Mouse (Mus musculus) hindbrain, embryonic 10.5 days (tissue): ENCODE measurements around the gene Gm266. TPM values are rescaled to one million over a fixed set of nuclear protein-coding genes. Genes with fewer than 3 reads are reported as not detected.
"Not testable (repeated sequence)": the region's sequence is repeated elsewhere in the genome, so short reads cannot be mapped to it uniquely, and the experiment has no call there.

Experiments
- DNase-seq: peaks from one replicate; pipeline ENCODE4 v3.0.0-alpha.2; 2017; ENCODE audit warnings: low spot score
- H3K27ac ChIP-seq: fragments of 300-500 bp; sonication (generic); 2 replicates; pipeline ENCODE4 v1.5.1; 2016; ENCODE audit warnings: mild to moderate bottlenecking, moderate library complexity
- H3K27me3 ChIP-seq: fragments of 300-500 bp; sonication (generic); 2 replicates; pipeline ENCODE4 v1.6.1; 2016; ENCODE audit warnings: mild to moderate bottlenecking; ENCODE audit not compliant: poor library complexity, insufficient read depth, severe bottlenecking
- H3K36me3 ChIP-seq: fragments of 300-500 bp; sonication (generic); 2 replicates; pipeline ENCODE4 v1.6.1; 2016; ENCODE audit warnings: mild to moderate bottlenecking, moderate library complexity
- H3K4me1 ChIP-seq: fragments of 300-500 bp; sonication (generic); replicated peaks from 2 replicates; pipeline ENCODE4 v1.6.1; 2016; ENCODE audit warnings: mild to moderate bottlenecking
- H3K4me3 ChIP-seq: fragments of 300-500 bp; sonication (generic); 2 replicates; pipeline ENCODE4 v1.5.1; 2016; ENCODE audit warnings: mild to moderate bottlenecking, moderate library complexity
- H3K9me3 ChIP-seq: fragments of 300-500 bp; sonication (generic); 2 replicates; pipeline ENCODE4 v1.6.1; 2016; ENCODE audit warnings: mild to moderate bottlenecking, moderate library complexity
- WGBS: fragments of 180-500 bp; shearing (Covaris S2); methylation state at CpG from one replicate; pipeline ENCODE4 v1.1.7; 2016; 5-methylcytosine and 5-hydroxymethylcytosine counted together
- polyA plus RNA-seq: library from polyadenylated mRNA; unstranded; fragments of >200 nt; fragmentation: Nextera tagmentation; extraction: Ambion mirVana; gene quantifications from 2 replicates; pipeline ENCODE4 v1.2.1, GENCODE M21; 2016

The Gm266 gene
- polyA plus RNA-seq, 1 experiment from 2014 or later: 11.6 TPM

DNA sequence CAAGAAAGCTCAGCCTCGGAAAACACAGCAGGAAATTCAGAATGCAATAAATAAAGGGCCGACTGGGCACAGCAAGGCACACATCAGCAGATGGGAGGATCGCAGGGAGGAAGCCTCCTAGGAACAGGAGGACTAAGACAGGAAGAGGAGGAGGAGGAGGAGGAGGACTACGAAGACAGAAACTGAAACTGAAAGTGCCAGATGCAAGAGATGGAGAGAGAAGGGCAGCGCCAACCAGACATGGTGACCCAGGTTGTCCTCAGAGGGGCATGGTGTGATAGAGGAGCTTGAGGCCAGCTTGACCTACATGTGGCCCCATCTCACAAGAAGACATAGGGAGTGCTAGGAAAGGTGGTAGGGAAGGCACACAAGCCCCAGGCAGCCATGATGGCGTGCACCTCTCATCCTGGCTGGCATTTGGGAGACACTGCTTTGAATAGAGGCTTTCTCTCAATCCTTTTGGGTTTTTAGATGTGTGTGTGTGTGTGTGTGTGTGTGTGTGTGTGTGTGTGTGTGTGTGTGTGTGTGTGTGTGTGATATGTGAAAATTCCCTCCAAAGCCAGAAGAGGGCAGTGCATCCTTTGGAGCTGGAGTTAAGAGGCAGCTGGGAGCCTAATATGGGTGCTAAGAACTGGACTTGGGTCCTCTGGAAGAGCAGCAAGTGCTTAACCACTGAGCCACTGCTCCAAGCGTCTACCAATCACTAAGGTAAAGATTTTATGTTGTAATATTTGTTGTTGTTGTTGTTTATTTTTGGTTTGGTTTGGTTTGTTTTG, 29.4 kb upstream of the Gm266 start:
- no peak overlapping the region for H3K27ac ChIP-seq
- peaks cover 11% of the 10 kb centered on the region; the same call in 1 of the 2 replicates for H3K4me1 ChIP-seq
- no peaks in the 10 kb centered on the region for H3K9me3 ChIP-seq
- WGBS: 78% methylated on average over 7 of the region's 7 CpGs
- no peak for DNase-seq
- no peaks in the 10 kb centered on the region for H3K36me3 ChIP-seq
- no peaks in the 10 kb centered on the region for H3K27me3 ChIP-seq
- no peak overlapping the region for H3K4me3 ChIP-seq

DNA sequence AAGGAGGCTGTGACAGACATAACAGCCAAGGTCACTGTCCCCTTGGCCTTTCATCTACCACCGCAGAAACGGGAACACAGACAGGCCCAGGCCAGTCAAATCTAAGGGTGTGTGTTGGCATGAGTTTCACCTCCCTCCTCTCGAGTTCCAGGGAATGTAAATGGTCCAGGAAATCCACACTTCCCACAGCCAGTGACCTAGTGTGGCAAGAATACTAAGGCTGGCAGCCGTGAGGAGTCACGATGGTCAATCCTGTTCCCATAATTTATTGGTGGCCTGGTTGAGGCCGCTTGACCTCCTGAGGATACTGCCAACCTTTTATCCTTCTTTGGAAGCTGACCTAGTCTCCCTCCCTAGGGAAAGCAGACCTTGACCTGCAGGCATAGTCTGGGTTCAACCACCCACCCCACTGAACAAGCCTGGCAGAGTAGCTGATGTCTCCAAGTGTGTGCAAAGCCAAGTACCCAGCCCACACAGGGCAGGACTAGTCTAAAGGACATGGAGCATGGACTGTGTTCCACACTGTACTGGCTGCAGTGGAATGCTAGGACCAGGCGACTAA, 28.7 kb upstream of the Gm266 start:
- H3K4me1 ChIP-seq: 0 out of 2 replicates have a peak, but pooled peaks cover 11% of the 10 kb centered on the region

DNA sequence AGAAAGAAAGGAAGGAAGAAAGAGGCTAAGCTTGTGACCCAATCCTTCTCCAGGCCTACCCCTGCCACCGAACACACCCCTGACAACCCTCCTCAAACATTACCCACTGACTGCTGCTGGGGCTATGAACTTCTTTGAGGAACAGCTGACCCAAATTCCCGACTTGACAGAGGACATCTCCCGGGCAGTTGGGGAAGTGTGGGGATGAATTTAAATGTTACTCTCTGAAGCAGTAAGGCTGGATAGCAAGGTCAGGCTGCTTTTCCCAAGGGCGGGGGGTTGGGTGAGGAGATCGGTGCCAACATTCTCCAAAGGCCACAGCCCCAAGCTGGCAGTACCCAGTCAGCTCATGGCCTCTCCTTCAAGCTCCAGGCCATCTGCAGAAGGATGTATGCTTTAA, 28.1 kb upstream of the Gm266 start:
- Histone ChIP-seq H3K27me3 (no peaks in the 10 kb centered on the region), H3K4me3 (no peak overlapping the region), H3K36me3 (no peaks in the 10 kb centered on the region), H3K27ac (no peak overlapping the region), H3K9me3 (no peaks in the 10 kb centered on the region), H3K4me1 (0 out of 2 replicates have a peak, but pooled peaks cover 11% of the 10 kb centered on the region)
- WGBS: 72% methylated on average over 5 of the region's 5 CpGs
- no peak for DNase-seq

More for the DNA sequence above, 28.7 kb upstream of the Gm266 start:
- Histone ChIP-seq H3K27ac (no peak overlapping the region), H3K27me3 (no peaks in the 10 kb centered on the region), H3K4me3 (no peak overlapping the region), H3K36me3 (no peaks in the 10 kb centered on the region), H3K9me3 (no peaks in the 10 kb centered on the region)
- WGBS: 75% methylated on average over 7 of the region's 7 CpGs
- no peak for DNase-seq

DNA sequence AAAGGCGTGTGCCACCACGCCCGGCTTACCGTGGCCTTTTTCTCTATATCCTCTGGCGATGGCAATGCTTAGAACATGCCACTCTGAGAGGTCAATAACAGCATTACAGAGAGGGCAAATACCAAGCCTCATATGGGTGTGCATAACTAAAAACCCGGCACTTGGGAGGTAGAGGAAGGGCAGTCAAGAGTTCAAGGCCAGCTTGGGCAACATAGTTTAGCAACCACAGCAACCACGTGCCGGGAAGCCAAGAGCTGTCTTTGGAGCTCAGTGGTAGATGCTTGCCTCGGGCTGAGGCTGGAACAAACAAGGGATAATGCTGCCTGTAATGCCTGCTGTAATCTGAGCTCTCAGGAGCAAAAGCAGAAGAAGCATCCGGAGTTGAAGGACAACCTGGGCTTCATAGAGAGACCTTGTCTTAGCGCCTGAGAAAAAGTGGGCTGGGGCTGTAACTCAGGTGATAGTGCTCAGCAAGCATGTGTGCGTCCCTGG, 27.0 kb upstream of the Gm266 start:
- 0 out of 2 replicates have a peak, but pooled peaks cover 11% of the 10 kb centered on the region for H3K4me1 ChIP-seq
- H3K27me3 ChIP-seq: no peaks in the 10 kb centered on the region
- no peaks in the 10 kb centered on the region for H3K36me3 ChIP-seq
- WGBS: 88% methylated on average over 12 of the region's 12 CpGs
- no peaks in the 10 kb centered on the region for H3K9me3 ChIP-seq
- H3K27ac ChIP-seq: no peak overlapping the region
- H3K4me3 ChIP-seq: no peak overlapping the region
- no peak for DNase-seq

DNA sequence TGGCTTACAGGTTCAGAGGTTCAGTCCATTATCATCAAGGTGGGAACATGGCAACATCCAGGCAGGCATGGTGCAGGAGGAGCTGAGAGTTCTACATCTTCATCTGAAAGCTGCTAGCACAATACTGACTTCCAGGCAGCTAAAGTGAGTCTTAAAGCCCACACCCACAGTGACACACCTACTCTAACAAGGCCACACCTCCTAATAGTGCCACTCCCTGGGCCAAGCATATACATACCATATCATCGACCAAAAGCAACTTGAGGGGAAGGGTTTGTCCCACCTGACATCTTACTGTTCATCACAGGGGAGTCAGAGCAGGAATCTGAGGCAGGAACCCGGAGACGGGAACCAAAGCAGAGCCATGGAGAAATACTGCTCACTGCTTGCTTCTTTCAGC, 22.8 kb upstream of the Gm266 start:
- WGBS: 84% methylated on average over 3 of the region's 3 CpGs
- H3K9me3 ChIP-seq: not testable (repeated sequence)

DNA sequence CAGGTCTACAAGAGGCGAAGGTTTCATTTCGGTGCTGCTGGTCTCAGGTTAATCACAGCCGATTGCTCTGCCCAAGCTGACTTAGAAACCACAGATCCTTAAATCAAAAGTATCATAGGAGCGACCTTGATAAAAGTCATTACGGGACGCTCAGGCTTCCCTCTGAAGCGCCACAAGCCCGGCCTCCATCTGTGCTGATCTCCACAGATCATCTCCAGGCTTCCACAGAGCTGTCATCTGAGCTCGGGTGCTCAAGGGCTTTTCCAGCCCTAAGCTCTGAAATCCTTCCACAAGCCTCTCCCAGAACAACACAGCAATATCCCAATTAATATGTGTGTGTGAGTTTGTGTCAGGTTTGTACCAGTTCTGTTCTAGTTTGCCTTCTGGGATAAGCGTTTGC, 22.3 kb upstream of the Gm266 start:
- Histone ChIP-seq H3K4me1 (peaks cover 9% of the 10 kb centered on the region), H3K9me3 (no peaks in the 10 kb centered on the region), H3K4me3 (no peak overlapping the region), H3K27me3 (peaks cover 10% of the 10 kb centered on the region; the same call in 1 of the 2 replicates), H3K27ac (no peak overlapping the region), H3K36me3 (no peaks in the 10 kb centered on the region)
- no peak for DNase-seq
- WGBS: 90% methylated on average over 10 of the region's 10 CpGs

More for the DNA sequence above, 22.8 kb upstream of the Gm266 start:
- H3K4me3 ChIP-seq, H3K27ac ChIP-seq, H3K4me1 ChIP-seq, H3K27me3 ChIP-seq, DNase-seq, H3K36me3 ChIP-seq: not testable (repeated sequence)

DNA sequence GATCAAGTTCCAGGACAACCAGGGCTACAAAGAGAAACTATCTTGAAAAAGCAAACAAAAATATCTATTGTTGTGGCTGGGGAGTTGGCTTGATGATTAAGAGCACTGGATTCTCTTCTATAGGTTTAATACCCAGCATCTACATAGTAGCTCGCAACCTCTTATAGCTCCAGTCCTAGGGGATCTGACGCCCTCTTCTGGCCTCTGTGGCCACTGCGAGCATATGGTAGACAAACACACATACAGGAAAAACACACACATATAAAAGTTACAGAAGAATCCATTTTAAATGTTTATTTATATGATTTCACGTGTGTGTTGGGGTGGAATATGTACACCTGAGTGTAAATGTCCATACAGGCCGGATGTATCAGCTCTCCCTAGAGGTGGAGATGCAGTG, 21.4 kb upstream of the Gm266 start:
- H3K36me3 ChIP-seq: no peaks in the 10 kb centered on the region
- H3K4me1 ChIP-seq: peaks cover 9% of the 10 kb centered on the region
- DNase-seq: no peak
- 65% methylated on average over 5 of the region's 5 CpGs for WGBS
- no peak overlapping the region for H3K27ac ChIP-seq
- H3K4me3 ChIP-seq: no peak overlapping the region
- H3K27me3 ChIP-seq: peaks cover 10% of the 10 kb centered on the region; the same call in 1 of the 2 replicates
- peaks cover 6% of the 10 kb centered on the region; the same call in 1 of the 2 replicates for H3K9me3 ChIP-seq

DNA sequence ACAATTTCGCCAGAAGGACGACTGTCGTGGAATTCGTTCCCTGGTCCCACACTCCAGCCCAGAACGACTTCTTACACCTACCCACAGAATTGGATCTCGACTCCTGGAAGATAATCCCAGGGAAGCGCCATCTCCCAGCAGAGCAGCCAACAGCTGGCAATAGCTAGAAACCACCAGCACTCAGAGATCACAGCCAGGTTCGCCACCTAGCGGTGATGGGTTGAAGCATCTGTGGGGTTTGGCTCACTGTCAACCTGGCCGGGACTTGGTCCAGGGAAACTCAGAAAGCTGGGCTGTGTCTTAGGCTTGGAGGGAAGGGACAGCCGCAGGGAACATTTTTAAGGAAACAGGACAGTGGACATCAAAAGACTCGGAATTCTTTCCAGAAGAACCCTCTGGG, 19.3 kb upstream of the Gm266 start:
- no peaks in the 10 kb centered on the region for H3K36me3 ChIP-seq
- peak; percentile 89 for DNase-seq
- H3K4me3 ChIP-seq: peak overlapping the region; percentile 32
- peaks cover 10% of the 10 kb centered on the region; the same call in 1 of the 2 replicates for H3K27me3 ChIP-seq
- 7% methylated on average over 12 of the region's 12 CpGs for WGBS
- peaks cover 7% of the 10 kb centered on the region; the same call in 1 of the 2 replicates for H3K9me3 ChIP-seq
- H3K27ac ChIP-seq: no peak overlapping the region
- peaks cover 26% of the 10 kb centered on the region for H3K4me1 ChIP-seq

DNA sequence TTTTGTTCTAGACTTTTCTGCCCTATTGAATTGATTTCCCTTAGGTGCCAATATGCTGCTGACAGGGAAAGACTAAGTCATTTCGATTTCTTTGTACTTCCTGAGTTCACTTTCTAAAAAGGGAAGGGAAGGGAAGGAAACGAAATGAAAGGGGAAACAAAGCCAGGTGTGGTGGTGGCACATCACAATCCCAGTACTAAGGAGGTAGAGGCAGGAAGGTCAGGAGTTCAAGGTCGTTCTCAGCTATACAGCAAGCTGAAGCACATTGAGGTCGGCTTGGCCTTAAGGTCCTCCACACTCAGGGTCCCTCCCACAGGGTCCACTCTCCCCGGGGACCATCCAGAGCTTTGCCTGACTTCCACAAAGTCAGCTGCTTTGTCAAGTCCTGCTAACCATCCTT, 17.9 kb upstream of the Gm266 start:
- 75% methylated on average over 5 of the region's 5 CpGs for WGBS
- H3K4me1 ChIP-seq: peaks cover 35% of the 10 kb centered on the region
- H3K27me3 ChIP-seq: peaks cover 10% of the 10 kb centered on the region; the same call in 1 of the 2 replicates
- H3K4me3 ChIP-seq: no peak overlapping the region
- peaks cover 7% of the 10 kb centered on the region; the same call in 1 of the 2 replicates for H3K9me3 ChIP-seq
- no peaks in the 10 kb centered on the region for H3K36me3 ChIP-seq
- DNase-seq: no peak
- H3K27ac ChIP-seq: no peak overlapping the region

DNA sequence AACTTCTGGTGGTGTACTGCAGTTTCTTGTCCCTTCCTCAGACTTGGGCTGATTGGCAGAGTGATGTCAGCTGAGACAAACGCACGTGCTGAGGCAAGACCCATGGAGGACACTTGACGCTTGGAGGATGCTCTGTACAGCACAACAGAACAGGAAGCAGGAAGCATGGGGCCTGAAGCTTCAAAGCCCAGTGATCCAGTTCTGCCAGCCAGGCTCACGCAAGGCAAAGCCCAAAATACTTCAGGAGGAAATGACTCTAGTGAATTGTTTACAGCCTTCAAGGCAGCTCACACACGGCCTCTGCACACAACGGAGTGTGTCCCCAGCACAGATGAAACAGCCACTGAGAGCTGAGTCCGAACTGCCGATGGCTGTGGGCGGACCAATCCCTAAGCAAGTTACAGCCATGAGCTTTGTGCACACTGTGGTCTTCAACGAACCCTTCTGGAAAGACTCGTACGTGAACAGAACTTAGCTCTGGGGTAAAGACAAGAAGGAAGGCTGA, 17.5 kb upstream of the Gm266 start:
- Histone ChIP-seq H3K27ac (no peak overlapping the region), H3K4me1 (peaks cover 35% of the 10 kb centered on the region), H3K36me3 (no peaks in the 10 kb centered on the region), H3K27me3 (peaks cover 10% of the 10 kb centered on the region; the same call in 1 of the 2 replicates), H3K4me3 (no peak overlapping the region), H3K9me3 (peaks cover 7% of the 10 kb centered on the region; the same call in 1 of the 2 replicates)
- WGBS: 88% methylated on average over 12 of the region's 12 CpGs
- DNase-seq: no peak

DNA sequence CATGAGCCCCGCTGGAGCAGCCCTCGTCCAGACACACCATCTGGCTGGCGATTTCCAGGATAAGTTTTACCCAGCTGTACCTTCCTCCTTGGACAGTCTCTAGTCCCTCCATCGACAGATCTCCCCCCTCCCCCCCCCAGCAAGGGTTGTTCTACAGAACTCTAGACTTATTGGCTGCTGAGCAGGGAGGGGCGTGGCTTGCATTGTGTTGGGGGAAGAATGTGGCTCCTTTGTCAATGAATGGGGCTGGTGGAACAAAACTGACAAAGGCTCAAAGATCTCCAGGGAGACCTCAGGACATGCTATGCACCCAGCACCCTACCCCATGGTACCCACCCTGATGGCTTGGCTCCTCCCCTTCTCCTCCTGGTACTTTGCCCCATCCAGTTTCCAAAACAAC, 15.1 kb upstream of the Gm266 start:
- peak; percentile 85 for DNase-seq
- Histone ChIP-seq H3K27ac (peak overlapping the region; percentile 89), H3K4me3 (peak overlapping the region; percentile 34), H3K36me3 (no peaks in the 10 kb centered on the region), H3K9me3 (peaks cover 7% of the 10 kb centered on the region; the same call in 1 of the 2 replicates), H3K27me3 (peaks cover 10% of the 10 kb centered on the region; the same call in 1 of the 2 replicates), H3K4me1 (peaks cover 35% of the 10 kb centered on the region)
- 15% methylated on average over 5 of the region's 5 CpGs for WGBS

DNA sequence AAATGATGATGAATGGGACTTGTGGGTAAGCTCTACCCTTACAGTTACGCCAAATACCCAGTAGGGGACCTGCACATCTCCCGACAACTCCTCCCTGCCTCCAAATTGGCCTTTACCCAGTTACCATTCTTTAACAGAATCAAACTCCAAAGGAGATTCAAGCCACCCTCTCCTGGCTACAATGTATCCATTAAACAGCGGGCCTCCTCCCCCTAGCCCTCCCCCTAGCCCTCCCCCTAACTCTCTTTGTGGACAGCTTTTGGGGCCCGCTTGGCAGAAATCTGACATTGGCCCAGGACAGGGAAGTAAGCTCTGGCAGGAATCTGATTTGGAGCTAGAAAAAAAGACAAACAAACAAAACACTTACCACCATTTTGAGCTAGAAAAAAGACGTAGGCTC, 14.0 kb upstream of the Gm266 start:
- DNase-seq: no peak
- WGBS: 53% methylated on average over 5 of the region's 5 CpGs
- H3K27ac ChIP-seq: peak overlapping the region; percentile 89

DNA sequence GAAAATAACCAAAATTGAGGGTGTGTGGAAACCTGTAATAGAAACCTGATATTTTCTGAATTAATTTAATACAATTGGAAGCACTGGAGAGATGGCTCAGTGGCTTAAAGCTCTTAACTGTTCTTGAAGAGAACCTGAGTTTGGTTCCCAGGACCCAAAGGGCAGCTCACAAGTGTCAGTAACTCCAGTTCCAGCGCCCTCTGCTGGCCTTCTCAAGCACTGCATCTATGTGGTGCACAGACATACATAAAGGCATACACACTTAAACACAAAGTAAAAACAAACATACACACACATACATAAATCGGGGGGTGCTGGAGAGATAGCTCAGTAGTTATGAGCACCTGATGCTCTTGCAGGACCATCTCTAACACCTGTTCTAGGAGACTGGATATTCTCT, 11.5 kb upstream of the Gm266 start:
- H3K4me1 ChIP-seq: peaks cover 26% of the 10 kb centered on the region
- DNase-seq: no peak
- H3K36me3 ChIP-seq: no peaks in the 10 kb centered on the region
- no peaks in the 10 kb centered on the region for H3K27me3 ChIP-seq
- no peak overlapping the region for H3K4me3 ChIP-seq
- no peak overlapping the region for H3K27ac ChIP-seq
- WGBS: 50% methylated on average over 2 of the region's 2 CpGs
- peaks cover 1% of the 10 kb centered on the region; the same call in 1 of the 2 replicates for H3K9me3 ChIP-seq

More for the DNA sequence above, 14.0 kb upstream of the Gm266 start:
- Histone ChIP-seq H3K4me1 (peaks cover 33% of the 10 kb centered on the region), H3K27me3 (peaks cover 9% of the 10 kb centered on the region; the same call in 1 of the 2 replicates), H3K4me3 (no peak overlapping the region), H3K9me3 (peaks cover 7% of the 10 kb centered on the region; the same call in 1 of the 2 replicates), H3K36me3 (no peaks in the 10 kb centered on the region)
